Mouse (Mus musculus): ENCODE measurements at regions not wholly inside any gene's neighbourhood (a gene's known extent, or its start where the extent isn't known, plus 50 kb on each side); places are given as distances from the start of the nearest gene placed in this dataset.

- no peaks in the 10 kb centered on the region for H3K4me1 ChIP-seq (replicated peaks; ENCODE audit: low read depth, low read length)
- H3K4me3 ChIP-seq (replicated peaks; ENCODE audit: low read length) = no peak overlapping the region
- H3K9me3 ChIP-seq (ENCODE audit: low read length) = no peaks in the 10 kb centered on the region
- TF ChIP-seq CTCF (conservative IDR thresholded peaks at IDR 0.05; ENCODE audit: low read length) = no peak
- no peak for TF ChIP-seq POU5F1 (IDR thresholded peaks at IDR 0.05; ENCODE audit: borderline replicate concordance, low read length)
- TF ChIP-seq NANOG (IDR thresholded peaks at IDR 0.05; ENCODE audit: borderline replicate concordance, low read length) = no peak
- no peaks in the 10 kb centered on the region for H3K36me3 ChIP-seq (ENCODE audit: insufficient read depth, low read length)
- peaks cover 6% of the 10 kb centered on the region; the same call in 1 of the 2 replicates for H3K27me3 ChIP-seq (ENCODE audit: insufficient read depth, low read length)
Measured at GRCm38 (mm10) chr13:107575025-107575424, 469.2 kb upstream of the Smim15 start.

GRCm38 (mm10) chr13:107573499-107574355 is 470.5 kb upstream of the Smim15 start:
- no peaks in the 10 kb centered on the region for H3K36me3 ChIP-seq (ENCODE audit: insufficient read depth, low read length)
- H3K4me1 ChIP-seq (replicated peaks; ENCODE audit: low read depth, low read length) = no peaks in the 10 kb centered on the region; the same call in 1 of the 2 replicates
- peaks cover 6% of the 10 kb centered on the region; the same call in 1 of the 2 replicates for H3K27me3 ChIP-seq (ENCODE audit: insufficient read depth, low read length)
- H3K9me3 ChIP-seq (ENCODE audit: low read length) = no peaks in the 10 kb centered on the region
- H3K4me3 ChIP-seq (replicated peaks; ENCODE audit: low read length) = no peak overlapping the region
- TF ChIP-seq POU5F1 (IDR thresholded peaks at IDR 0.05; ENCODE audit: borderline replicate concordance, low read length) = no peak
- no peak for TF ChIP-seq NANOG (IDR thresholded peaks at IDR 0.05; ENCODE audit: borderline replicate concordance, low read length)
- no peak for TF ChIP-seq CTCF (conservative IDR thresholded peaks at IDR 0.05; ENCODE audit: low read length)

- Histone ChIP-seq H3K36me3 (ENCODE audit: insufficient read depth, low read length) (no peaks in the 10 kb centered on the region), H3K27me3 (ENCODE audit: insufficient read depth, low read length) (peaks cover 6% of the 10 kb centered on the region; the same call in 1 of the 2 replicates), H3K9me3 (ENCODE audit: low read length) (no peaks in the 10 kb centered on the region), H3K4me1 (replicated peaks; ENCODE audit: low read depth, low read length) (no peaks in the 10 kb centered on the region; the same call in 1 of the 2 replicates), H3K4me3 (replicated peaks; ENCODE audit: low read length) (no peak overlapping the region)
- TF ChIP-seq CTCF (conservative IDR thresholded peaks at IDR 0.05; ENCODE audit: low read length) (no peak), NANOG (IDR thresholded peaks at IDR 0.05; ENCODE audit: borderline replicate concordance, low read length) (no peak), POU5F1 (IDR thresholded peaks at IDR 0.05; ENCODE audit: borderline replicate concordance, low read length) (no peak)
Measured at GRCm38 (mm10) chr13:107571539-107571938, 472.7 kb upstream of the Smim15 start.

GRCm38 (mm10) chr13:107569477-107569876 is 474.8 kb upstream of the Smim15 start:
- Histone ChIP-seq H3K4me3 (replicated peaks; ENCODE audit: low read length) (no peak overlapping the region), H3K4me1 (replicated peaks; ENCODE audit: low read depth, low read length) (no peaks in the 10 kb centered on the region; the same call in 1 of the 2 replicates), H3K27me3 (ENCODE audit: insufficient read depth, low read length) (peaks cover 6% of the 10 kb centered on the region; the same call in 1 of the 2 replicates), H3K9me3 (ENCODE audit: low read length) (no peaks in the 10 kb centered on the region), H3K36me3 (ENCODE audit: insufficient read depth, low read length) (no peaks in the 10 kb centered on the region)
- TF ChIP-seq NANOG (IDR thresholded peaks at IDR 0.05; ENCODE audit: borderline replicate concordance, low read length) = no peak
- no peak for TF ChIP-seq POU5F1 (IDR thresholded peaks at IDR 0.05; ENCODE audit: borderline replicate concordance, low read length)
- no peak for TF ChIP-seq CTCF (conservative IDR thresholded peaks at IDR 0.05; ENCODE audit: low read length)

GRCm38 (mm10) chr13:107568701-107569121 is 475.5 kb upstream of the Smim15 start:
- Histone ChIP-seq H3K27me3 (ENCODE audit: insufficient read depth, low read length) (peaks cover 2% of the 10 kb centered on the region; the same call in 1 of the 2 replicates), H3K4me1 (replicated peaks; ENCODE audit: low read depth, low read length) (no peaks in the 10 kb centered on the region; the same call in 1 of the 2 replicates), H3K4me3 (replicated peaks; ENCODE audit: low read length) (no peak overlapping the region), H3K9me3 (ENCODE audit: low read length) (no peaks in the 10 kb centered on the region), H3K36me3 (ENCODE audit: insufficient read depth, low read length) (no peaks in the 10 kb centered on the region)
- TF ChIP-seq POU5F1 (IDR thresholded peaks at IDR 0.05; ENCODE audit: borderline replicate concordance, low read length) = no peak
- no peak for TF ChIP-seq NANOG (IDR thresholded peaks at IDR 0.05; ENCODE audit: borderline replicate concordance, low read length)
- TF ChIP-seq CTCF (conservative IDR thresholded peaks at IDR 0.05; ENCODE audit: low read length) = no peak

DNA sequence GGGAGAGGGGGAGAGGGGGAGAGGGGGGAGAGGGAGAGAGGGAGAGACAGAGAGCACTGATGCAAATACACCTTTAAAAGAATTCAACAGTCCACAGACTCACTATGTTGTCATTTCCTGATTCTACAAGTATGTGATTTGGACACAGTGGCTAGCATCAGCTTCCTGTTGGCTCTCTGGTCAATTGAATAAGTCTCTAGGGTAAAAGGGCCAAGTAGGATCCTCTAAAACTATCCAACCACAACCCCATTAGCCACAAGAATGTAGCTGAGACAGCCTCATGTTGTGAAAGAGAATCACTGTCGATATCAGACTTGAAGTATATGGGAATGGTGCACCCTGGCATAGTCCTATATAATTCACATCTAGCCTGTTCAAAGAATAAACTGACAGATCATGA is 481.8 kb upstream of the Smim15 start:
- TF ChIP-seq CTCF (conservative IDR thresholded peaks at IDR 0.05; ENCODE audit: low read length) (no peak), POU5F1 (IDR thresholded peaks at IDR 0.05; ENCODE audit: borderline replicate concordance, low read length) (no peak), NANOG (IDR thresholded peaks at IDR 0.05; ENCODE audit: borderline replicate concordance, low read length) (no peak)
- no peak overlapping the region for H3K4me3 ChIP-seq (replicated peaks; ENCODE audit: low read length)
- no peaks in the 10 kb centered on the region for H3K36me3 ChIP-seq (ENCODE audit: insufficient read depth, low read length)
- no peaks in the 10 kb centered on the region for H3K9me3 ChIP-seq (ENCODE audit: low read length)
- H3K4me1 ChIP-seq (replicated peaks; ENCODE audit: low read depth, low read length) = no peaks in the 10 kb centered on the region
- no peaks in the 10 kb centered on the region for H3K27me3 ChIP-seq (ENCODE audit: insufficient read depth, low read length)

DNA sequence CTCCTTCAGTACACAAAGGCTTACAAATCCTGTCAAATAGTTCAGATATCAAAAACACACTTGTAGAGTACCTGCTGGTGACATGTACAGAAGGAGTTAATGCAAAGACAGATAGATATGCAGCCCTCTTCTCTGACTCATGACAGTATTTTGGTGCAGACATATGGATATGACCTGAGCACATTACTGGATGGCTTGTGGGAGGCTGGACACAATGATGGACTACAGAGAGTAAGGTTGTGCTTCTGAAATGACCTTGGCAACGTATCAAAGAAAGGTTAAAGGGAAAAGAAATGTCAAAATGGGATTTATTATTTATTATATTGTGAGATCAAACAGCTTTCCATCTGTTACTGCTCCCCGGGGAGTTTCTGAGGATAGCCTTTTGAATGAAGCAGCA is 482.7 kb upstream of the Smim15 start:
- no peaks in the 10 kb centered on the region for H3K9me3 ChIP-seq (ENCODE audit: low read length)
- TF ChIP-seq CTCF (conservative IDR thresholded peaks at IDR 0.05; ENCODE audit: low read length) (no peak), POU5F1 (IDR thresholded peaks at IDR 0.05; ENCODE audit: borderline replicate concordance, low read length) (no peak), NANOG (IDR thresholded peaks at IDR 0.05; ENCODE audit: borderline replicate concordance, low read length) (no peak)
- H3K4me3 ChIP-seq (replicated peaks; ENCODE audit: low read length) = no peak overlapping the region
- no peaks in the 10 kb centered on the region for H3K36me3 ChIP-seq (ENCODE audit: insufficient read depth, low read length)
- H3K4me1 ChIP-seq (replicated peaks; ENCODE audit: low read depth, low read length) = no peaks in the 10 kb centered on the region
- no peaks in the 10 kb centered on the region for H3K27me3 ChIP-seq (ENCODE audit: insufficient read depth, low read length)

DNA sequence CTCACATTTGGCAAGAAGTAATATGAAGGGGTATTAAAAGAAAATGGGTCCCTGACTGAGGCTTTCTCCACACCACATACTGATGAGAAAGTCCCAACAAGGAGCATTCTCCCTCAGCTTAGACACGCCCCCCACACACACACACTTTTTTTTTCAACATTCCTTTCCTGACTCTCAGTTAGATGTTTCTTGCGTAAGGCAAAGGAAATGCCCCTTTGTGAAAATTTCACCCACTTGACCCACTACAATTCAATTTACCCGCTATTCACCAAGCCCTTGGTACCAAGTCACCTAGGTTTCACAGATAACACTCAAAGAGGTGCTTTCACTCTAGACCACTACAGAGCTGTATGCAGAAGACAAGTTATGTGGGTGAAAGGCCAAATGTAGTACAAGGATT is 488.3 kb upstream of the Smim15 start:
- Histone ChIP-seq H3K4me3 (replicated peaks; ENCODE audit: low read length) (no peak overlapping the region), H3K9me3 (ENCODE audit: low read length) (no peaks in the 10 kb centered on the region), H3K4me1 (replicated peaks; ENCODE audit: low read depth, low read length) (peaks cover 5% of the 10 kb centered on the region; the same call in 1 of the 2 replicates), H3K27me3 (ENCODE audit: insufficient read depth, low read length) (no peaks in the 10 kb centered on the region), H3K36me3 (ENCODE audit: insufficient read depth, low read length) (no peaks in the 10 kb centered on the region)
- no peak for TF ChIP-seq CTCF (conservative IDR thresholded peaks at IDR 0.05; ENCODE audit: low read length)
- no peak for TF ChIP-seq NANOG (IDR thresholded peaks at IDR 0.05; ENCODE audit: borderline replicate concordance, low read length)
- TF ChIP-seq POU5F1 (IDR thresholded peaks at IDR 0.05; ENCODE audit: borderline replicate concordance, low read length) = no peak

All from E14TG2a.4 (cell line).